Mouse (Mus musculus) liver, embryonic 14.5 days (tissue): ENCODE results near the gene Clcnkb. TPM values are rescaled to one million over a fixed set of nuclear protein-coding genes. Genes with fewer than 3 reads are reported as not detected.

Experiments used
- ATAC-seq: fragments of 200-750 bp; cut with Nextera tagmentation; 2 replicates; pipeline ENCODE4 v1.8.0; 2017; ENCODE audit warnings: moderate number of reproducible peaks, mild to moderate bottlenecking, moderate library complexity; ENCODE audit not compliant: insufficient read depth
- DNase-seq, 3 experiments: peaks; one replicate each; pipeline ENCODE4 v3.0.0-alpha.2; 2012 to 2013; ENCODE audit warnings: low read depth in 3 of 3, low spot score in 3 of 3
- H3K27ac ChIP-seq: fragments of 300-500 bp; sonication (generic); 2 replicates; pipeline ENCODE4 v1.5.1; 2014; ENCODE audit warnings: moderate library complexity, mild to moderate bottlenecking, control low read depth, inconsistent platforms
- H3K27me3 ChIP-seq: fragments of 300-500 bp; sonication (generic); 2 replicates; pipeline ENCODE4 v1.6.1; 2014; ENCODE audit warnings: mild to moderate bottlenecking, low read length, moderate library complexity; ENCODE audit not compliant: control insufficient read depth, insufficient read depth
- H3K36me3 ChIP-seq: fragments of 300-500 bp; sonication (generic); replicated peaks from 2 replicates; pipeline ENCODE4 v1.6.1; 2014; ENCODE audit warnings: low read depth; ENCODE audit not compliant: control insufficient read depth, insufficient read depth
- H3K4me1 ChIP-seq, 2 experiments: fragments of 200-500 bp in 1 of 2; fragments of 300-500 bp in 1 of 2; sonication (generic) in 1 of 2; replicated peaks; 2 replicates each; pipeline ENCODE4 v1.6.1; 2012 to 2014; ENCODE audit warnings: antibody characterized with exemption in 1 of 2, inconsistent platforms in 1 of 2, low read length in 1 of 2; ENCODE audit not compliant: control insufficient read depth in 2 of 2, insufficient read depth in 2 of 2
- H3K4me2 ChIP-seq: fragments of 300-500 bp; sonication (generic); 2 replicates; pipeline ENCODE4 v1.6.1; 2014; ENCODE audit warnings: low read depth, mild to moderate bottlenecking, control low read depth, moderate library complexity
- H3K4me3 ChIP-seq, 2 experiments: fragments of 200-500 bp in 1 of 2; fragments of 300-500 bp in 1 of 2; sonication (generic) in 1 of 2; 2 replicates each; pipeline ENCODE4 v1.5.1; 2012 to 2014; ENCODE audit warnings: low read depth in 2 of 2, low read length in 2 of 2, mild to moderate bottlenecking in 2 of 2, control low read depth in 1 of 2, inconsistent platforms in 1 of 2, moderate library complexity in 1 of 2; ENCODE audit not compliant: insufficient read depth in 1 of 2
- H3K9ac ChIP-seq: fragments of 300-500 bp; sonication (generic); replicated peaks from 2 replicates; pipeline ENCODE4 v1.6.1; 2014; ENCODE audit warnings: mild to moderate bottlenecking, control low read depth, moderate library complexity
- H3K9me3 ChIP-seq: fragments of 300-500 bp; sonication (generic); 2 replicates; pipeline ENCODE4 v1.6.1; 2016; ENCODE audit warnings: low read length, mixed read lengths; ENCODE audit not compliant: control insufficient read depth
- CTCF ChIP-seq: IDR thresholded peaks from 2 replicates; pipeline ENCODE4 v1.5.1; 2016; ENCODE audit warnings: antibody characterized with exemption, low read depth, control low read depth
- EP300 ChIP-seq: IDR thresholded peaks from 2 replicates; pipeline ENCODE4 v1.6.1; 2016; ENCODE audit warnings: antibody characterized with exemption, low read depth
- WGBS: fragments of 180-500 bp; shearing (Covaris S2); extraction: QIAGEN DNeasy Blood & Tissue Kit; methylation state at CpG from one replicate; pipeline ENCODE4 v1.1.7; 2014; ENCODE audit not compliant: insufficient replicate concordance; 5-methylcytosine and 5-hydroxymethylcytosine counted together
- polyA plus RNA-seq, 2 experiments: library from polyadenylated mRNA; depleted of rRNA in 1 of 2; stranded (reverse) in 1 of 2; unstranded in 1 of 2; fragments of >200 nt; fragmentation: Nextera tagmentation in 1 of 2; extraction: Ambion mirVana in 1 of 2; gene quantifications; 2 replicates each; pipeline versions ENCODE4 v1.2.1 to v1.2.3; 2012 to 2014

Clcnkb gene
- not detected in 2 replicates for polyA plus RNA-seq (2012; rRNA removed)
- polyA plus RNA-seq (2014; fragmentation: Nextera tagmentation; extraction: Ambion mirVana), result not detected in 2 replicates

GRCm38 (mm10) chr4:141415924-141416323 is at the start of gene Clcnkb:
Gene Clcnkb (minus strand): TSS chr4:141416014.
- Histone ChIP-seq H3K4me3 (no peak within 1 kb of the TSS), H3K27me3 (no peaks in the 10 kb centered on the region), H3K9me3 (no peaks in the 10 kb centered on the region), H3K36me3 (no peaks in the 10 kb centered on the region), H3K4me1 (no peaks in the 10 kb centered on the region), H3K4me2 (no peak within 1 kb of the TSS), H3K27ac (no peak within 1 kb of the TSS), H3K9ac (no peak within 1 kb of the TSS)
- DNase-seq (no peak), ATAC-seq (no peak)
- no peak for TF ChIP-seq EP300
- TF ChIP-seq CTCF, result no peak
- 50% methylated on average over 7 of the region's 7 CpGs for WGBS

DNA sequence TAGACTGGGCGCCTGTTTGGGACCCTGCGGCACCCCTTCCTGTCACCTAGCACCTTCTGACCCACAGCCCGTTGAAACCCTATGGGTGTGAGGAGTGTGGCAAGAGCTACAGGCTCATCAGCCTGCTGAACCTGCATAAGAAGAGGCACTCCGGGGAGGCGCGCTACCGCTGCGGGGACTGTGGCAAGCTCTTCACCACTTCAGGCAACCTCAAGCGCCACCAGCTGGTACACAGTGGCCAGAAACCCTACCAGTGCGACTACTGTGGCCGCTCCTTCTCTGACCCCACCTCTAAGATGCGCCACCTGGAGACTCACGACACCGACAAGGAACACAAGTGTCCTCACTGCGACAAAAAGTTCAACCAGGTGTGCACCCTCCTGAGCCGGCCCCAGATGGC is 48.9 kb upstream of the Clcnkb start:
- 82% methylated on average over 16 of the region's 16 CpGs for WGBS
- H3K4me1 ChIP-seq, result no peaks in the 10 kb centered on the region
- no peaks in the 10 kb centered on the region for H3K27me3 ChIP-seq
- ATAC-seq, result no peak
- DNase-seq, result no peak
- no peaks in the 10 kb centered on the region for H3K9me3 ChIP-seq
- H3K36me3 ChIP-seq, result peaks cover 34% of the 10 kb centered on the region
- TF ChIP-seq EP300 (no peak), CTCF (no peak)
- no peak overlapping the region for H3K4me2 ChIP-seq
- H3K4me3 ChIP-seq, result no peak overlapping the region
- H3K9ac ChIP-seq, result no peak overlapping the region
- no peak overlapping the region for H3K27ac ChIP-seq

DNA sequence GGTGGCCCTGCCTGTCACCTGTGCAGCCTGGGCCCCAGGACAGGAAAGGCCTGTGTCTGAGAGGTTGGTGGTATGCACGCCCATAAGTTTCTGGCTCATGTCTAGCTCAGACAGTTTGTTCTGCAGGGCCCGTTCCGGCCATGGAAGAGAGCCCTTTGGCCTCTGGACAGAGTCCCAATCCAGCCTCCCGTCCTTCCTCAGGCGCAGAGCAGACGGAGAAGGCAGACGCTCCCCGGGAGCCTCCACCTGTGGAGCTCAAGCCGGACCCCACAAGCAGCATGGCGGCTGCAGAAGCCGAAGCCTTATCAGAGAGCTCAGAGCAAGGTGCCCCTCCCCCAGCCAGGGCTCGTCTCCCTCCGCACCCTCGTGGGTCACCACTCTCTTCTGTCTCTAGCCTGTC is 47.7 kb upstream of the Clcnkb start:
- no peak overlapping the region for H3K9ac ChIP-seq
- ATAC-seq, result no peak
- H3K36me3 ChIP-seq, result peaks cover 25% of the 10 kb centered on the region
- TF ChIP-seq EP300 (no peak), CTCF (no peak)
- H3K4me1 ChIP-seq, result no peaks in the 10 kb centered on the region
- H3K9me3 ChIP-seq, result no peaks in the 10 kb centered on the region
- H3K4me3 ChIP-seq, result no peak overlapping the region
- H3K4me2 ChIP-seq, result no peak overlapping the region
- 69% methylated on average over 14 of the region's 14 CpGs for WGBS
- no peak overlapping the region for H3K27ac ChIP-seq
- H3K27me3 ChIP-seq, result no peaks in the 10 kb centered on the region
- no peak for DNase-seq

GRCm38 (mm10) chr4:141461576-141461975 is 45.8 kb upstream of the Clcnkb start:
- Histone ChIP-seq H3K4me1 (no peaks in the 10 kb centered on the region), H3K4me3 (no peak overlapping the region), H3K27me3 (no peaks in the 10 kb centered on the region), H3K36me3 (peaks cover 15% of the 10 kb centered on the region), H3K27ac (no peak overlapping the region), H3K9ac (no peak overlapping the region), H3K4me2 (no peak overlapping the region), H3K9me3 (no peaks in the 10 kb centered on the region)
- ATAC-seq (no peak), DNase-seq (no peak)
- TF ChIP-seq CTCF (no peak), EP300 (no peak)
- 85% methylated on average over 12 of the region's 12 CpGs for WGBS

- Histone ChIP-seq H3K36me3 (peaks cover 11% of the 10 kb centered on the region), H3K9ac (no peak overlapping the region), H3K27me3 (no peaks in the 10 kb centered on the region), H3K27ac (no peak overlapping the region), H3K9me3 (no peaks in the 10 kb centered on the region), H3K4me1 (no peaks in the 10 kb centered on the region), H3K4me2 (no peak overlapping the region), H3K4me3 (no peak overlapping the region)
- no peak for TF ChIP-seq CTCF
- TF ChIP-seq EP300, result no peak
- WGBS, result 70% methylated on average over 12 of the region's 12 CpGs
- DNase-seq (no peak), ATAC-seq (no peak)
These were observed 45.3 kb upstream of the Clcnkb start for GRCm38 (mm10) chr4:141461088-141461487.
